15 mouse cellular contexts compared by ENCODE assay signal in the genomic region with DNA sequence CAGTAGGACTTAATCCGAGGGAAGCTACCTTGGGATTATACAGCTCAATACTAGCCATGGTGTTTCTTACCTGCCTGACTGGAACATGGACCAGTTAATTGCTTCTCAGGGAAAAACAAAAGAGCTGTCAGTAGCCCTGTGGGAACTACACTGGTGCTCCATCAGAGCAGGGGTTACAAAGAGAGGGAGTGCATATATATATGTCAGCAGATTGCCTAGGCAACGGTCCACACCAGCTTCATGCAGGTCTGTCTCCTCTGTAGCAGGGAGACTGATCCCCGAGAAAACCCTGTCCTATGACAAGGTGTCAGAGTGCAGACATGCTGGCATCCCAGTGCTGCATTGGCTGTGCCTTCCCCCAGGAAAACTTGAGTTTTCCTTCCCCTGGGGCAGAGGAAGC.
A peak's percentile ranks its signal among the peaks of the same experiment; 100 is the strongest.
DNase-seq lines count a peak whose midpoint lies in the region; ATAC-seq lines count a peak whose summit lies in the region.
"Had no signal": no experiment of that assay in that cellular context is flagged by ENCODE, and none has a peak within 500 bp of the region (broad histone marks: within the 10 kb centered on the region; RNA-seq: fewer than 3 reads in every experiment).

No protein-coding gene starts in this region.

- 0 out of 2 replicates have a peak, but pooled peaks have one; percentile 9 for ATAC-seq in forebrain, embryonic 15.5 days (replicated peaks)
- peak; percentile 12; the same call in 1 of the 2 replicates for ATAC-seq in hindbrain, embryonic 16.5 days
- peak; percentile 41 for ATAC-seq in midbrain, embryonic 15.5 days (replicated peaks)
- ATAC-seq: intestine, postnatal 0 days; liver, embryonic 12.5 days had no signal

- H3K4me3 ChIP-seq in forebrain, embryonic 10.5 days: no peak overlapping the region
- H3K4me3 ChIP-seq in forebrain, embryonic 15.5 days: no peak overlapping the region
- no peak overlapping the region for H3K4me3 ChIP-seq in hindbrain, embryonic 16.5 days (ENCODE audit: low read length)
- no peak overlapping the region for H3K4me3 ChIP-seq in midbrain, embryonic 15.5 days
- H3K4me3 ChIP-seq: heart, adult 2 months; liver, embryonic 12.5 days; lung, embryonic 15.5 days had no signal

- no peaks in the 10 kb centered on the region for H3K36me3 ChIP-seq in forebrain, embryonic 10.5 days (replicated peaks)
- no peaks in the 10 kb centered on the region for H3K36me3 ChIP-seq in forebrain, embryonic 15.5 days
- H3K36me3 ChIP-seq in hindbrain, embryonic 16.5 days (ENCODE audit: control insufficient read depth, insufficient read depth, low read length): no peaks in the 10 kb centered on the region
- no peaks in the 10 kb centered on the region for H3K36me3 ChIP-seq in midbrain, embryonic 15.5 days (replicated peaks)
- H3K36me3 ChIP-seq: liver, embryonic 12.5 days; lung, embryonic 15.5 days had no signal

- no peaks in the 10 kb centered on the region for H3K27me3 ChIP-seq in forebrain, embryonic 10.5 days (ENCODE audit: poor library complexity, severe bottlenecking)
- H3K27me3 ChIP-seq in forebrain, embryonic 15.5 days: no peaks in the 10 kb centered on the region
- no peaks in the 10 kb centered on the region for H3K27me3 ChIP-seq in hindbrain, embryonic 16.5 days (replicated peaks; ENCODE audit: control insufficient read depth, insufficient read depth, low read length)
- H3K27me3 ChIP-seq in midbrain, embryonic 15.5 days (replicated peaks): no peaks in the 10 kb centered on the region
- H3K27me3 ChIP-seq: liver, embryonic 12.5 days; lung, embryonic 15.5 days had no signal

- H3K9ac ChIP-seq in forebrain, embryonic 15.5 days (replicated peaks): no peak overlapping the region
- 0 out of 2 replicates have a peak overlapping the region, but pooled peaks have one; percentile 29 for H3K9ac ChIP-seq in hindbrain, embryonic 16.5 days (ENCODE audit: low read depth, low read length)
- no peak overlapping the region for H3K9ac ChIP-seq in midbrain, embryonic 15.5 days
- H3K9ac ChIP-seq: liver, embryonic 12.5 days; lung, embryonic 15.5 days had no signal

- H3K4me2 ChIP-seq in forebrain, embryonic 15.5 days (replicated peaks): no peak overlapping the region
- H3K4me2 ChIP-seq in hindbrain, embryonic 16.5 days (ENCODE audit: low read length): no peak overlapping the region
- no peak overlapping the region for H3K4me2 ChIP-seq in midbrain, embryonic 15.5 days
- H3K4me2 ChIP-seq: liver, embryonic 12.5 days; lung, embryonic 15.5 days had no signal

- peaks cover 80% of the 10 kb centered on the region for H3K4me1 ChIP-seq in forebrain, embryonic 10.5 days
- peaks cover 33% of the 10 kb centered on the region for H3K4me1 ChIP-seq in forebrain, embryonic 15.5 days
- peaks cover 18% of the 10 kb centered on the region for H3K4me1 ChIP-seq in hindbrain, embryonic 16.5 days (ENCODE audit: control insufficient read depth, insufficient read depth, low read depth, low read length)
- peaks cover 24% of the 10 kb centered on the region for H3K4me1 ChIP-seq in midbrain, embryonic 15.5 days

- DNase-seq in forebrain, embryonic 10.5 days (ENCODE audit: extremely low spot score, low spot score): no peak
- no peak for DNase-seq in adrenal gland, adult 8-10 months
- DNase-seq in right cerebral cortex, postnatal 10 days (ENCODE audit: low spot score in 2 of 2): no peak
- DNase-seq in cerebellum, postnatal 14 days: no peak
- DNase-seq: cerebellum, adult 9-10 months; heart, adult 2 months; heart, postnatal 14 days; kidney, postnatal 4 days; thymus, adult 18-20 months had no signal

- H3K27ac ChIP-seq in forebrain, embryonic 10.5 days: peak overlapping the region; percentile 77
- no peak overlapping the region for H3K27ac ChIP-seq in forebrain, embryonic 15.5 days (replicated peaks)
- H3K27ac ChIP-seq in hindbrain, embryonic 16.5 days (ENCODE audit: low read depth, low read length): peak overlapping the region; percentile 60; the same call in 1 of the 2 replicates
- peak overlapping the region; percentile 48; the same call in 1 of the 2 replicates for H3K27ac ChIP-seq in midbrain, embryonic 15.5 days
- H3K27ac ChIP-seq: heart, adult 2 months; liver, embryonic 12.5 days; lung, embryonic 15.5 days had no signal

- H3K9me3 ChIP-seq in forebrain, embryonic 10.5 days: no peaks in the 10 kb centered on the region
- no peaks in the 10 kb centered on the region for H3K9me3 ChIP-seq in forebrain, embryonic 15.5 days
- no peaks in the 10 kb centered on the region for H3K9me3 ChIP-seq in hindbrain, embryonic 16.5 days (ENCODE audit: control insufficient read depth, low read length)
- H3K9me3 ChIP-seq in midbrain, embryonic 15.5 days: no peaks in the 10 kb centered on the region
- H3K9me3 ChIP-seq: liver, embryonic 12.5 days; lung, embryonic 15.5 days had no signal

- 44% methylated on average over 3 of the region's 3 CpGs for WGBS in forebrain, embryonic 10.5 days
- 9% methylated on average over 3 of the region's 3 CpGs for WGBS in forebrain, embryonic 15.5 days
- 17% methylated on average over 3 of the region's 3 CpGs for WGBS in hindbrain, embryonic 16.5 days
- WGBS in midbrain, embryonic 15.5 days: 19% methylated on average over 3 of the region's 3 CpGs
